Mouse (Mus musculus) liver, embryonic 14.5 days (tissue): ENCODE results near the gene Pabpc4. TPM values are rescaled to one million over a fixed set of nuclear protein-coding genes. Genes with fewer than 3 reads are reported as not detected.
A peak's percentile ranks its signal among the peaks of the same experiment; 100 is the strongest.
"Not testable (repeated sequence)": the region's sequence is repeated elsewhere in the genome, so short reads cannot be mapped to it uniquely, and the experiment has no call there.

Experiments used
- ATAC-seq: fragments of 200-750 bp; cut with Nextera tagmentation; 2 replicates; pipeline ENCODE4 v1.8.0; 2017; ENCODE audit warnings: moderate number of reproducible peaks, mild to moderate bottlenecking, moderate library complexity; ENCODE audit not compliant: insufficient read depth
- DNase-seq, 3 experiments: peaks; one replicate each; pipeline ENCODE4 v3.0.0-alpha.2; 2012 to 2013; ENCODE audit warnings: low read depth in 3 of 3, low spot score in 3 of 3
- H3K27ac ChIP-seq: fragments of 300-500 bp; sonication (generic); 2 replicates; pipeline ENCODE4 v1.5.1; 2014; ENCODE audit warnings: moderate library complexity, mild to moderate bottlenecking, control low read depth, inconsistent platforms
- H3K27me3 ChIP-seq: fragments of 300-500 bp; sonication (generic); 2 replicates; pipeline ENCODE4 v1.6.1; 2014; ENCODE audit warnings: mild to moderate bottlenecking, low read length, moderate library complexity; ENCODE audit not compliant: control insufficient read depth, insufficient read depth
- H3K36me3 ChIP-seq: fragments of 300-500 bp; sonication (generic); replicated peaks from 2 replicates; pipeline ENCODE4 v1.6.1; 2014; ENCODE audit warnings: low read depth; ENCODE audit not compliant: control insufficient read depth, insufficient read depth
- H3K4me1 ChIP-seq, 2 experiments: fragments of 200-500 bp in 1 of 2; fragments of 300-500 bp in 1 of 2; sonication (generic) in 1 of 2; replicated peaks; 2 replicates each; pipeline ENCODE4 v1.6.1; 2012 to 2014; ENCODE audit warnings: antibody characterized with exemption in 1 of 2, inconsistent platforms in 1 of 2, low read length in 1 of 2; ENCODE audit not compliant: control insufficient read depth in 2 of 2, insufficient read depth in 2 of 2
- H3K4me2 ChIP-seq: fragments of 300-500 bp; sonication (generic); 2 replicates; pipeline ENCODE4 v1.6.1; 2014; ENCODE audit warnings: low read depth, mild to moderate bottlenecking, control low read depth, moderate library complexity
- H3K4me3 ChIP-seq, 2 experiments: fragments of 200-500 bp in 1 of 2; fragments of 300-500 bp in 1 of 2; sonication (generic) in 1 of 2; 2 replicates each; pipeline ENCODE4 v1.5.1; 2012 to 2014; ENCODE audit warnings: low read depth in 2 of 2, low read length in 2 of 2, mild to moderate bottlenecking in 2 of 2, control low read depth in 1 of 2, inconsistent platforms in 1 of 2, moderate library complexity in 1 of 2; ENCODE audit not compliant: insufficient read depth in 1 of 2
- H3K9ac ChIP-seq: fragments of 300-500 bp; sonication (generic); replicated peaks from 2 replicates; pipeline ENCODE4 v1.6.1; 2014; ENCODE audit warnings: mild to moderate bottlenecking, control low read depth, moderate library complexity
- H3K9me3 ChIP-seq: fragments of 300-500 bp; sonication (generic); 2 replicates; pipeline ENCODE4 v1.6.1; 2016; ENCODE audit warnings: low read length, mixed read lengths; ENCODE audit not compliant: control insufficient read depth
- CTCF ChIP-seq: IDR thresholded peaks from 2 replicates; pipeline ENCODE4 v1.5.1; 2016; ENCODE audit warnings: antibody characterized with exemption, low read depth, control low read depth
- EP300 ChIP-seq: IDR thresholded peaks from 2 replicates; pipeline ENCODE4 v1.6.1; 2016; ENCODE audit warnings: antibody characterized with exemption, low read depth
- WGBS: fragments of 180-500 bp; shearing (Covaris S2); extraction: QIAGEN DNeasy Blood & Tissue Kit; methylation state at CpG from one replicate; pipeline ENCODE4 v1.1.7; 2014; ENCODE audit not compliant: insufficient replicate concordance; 5-methylcytosine and 5-hydroxymethylcytosine counted together
- polyA plus RNA-seq, 2 experiments: library from polyadenylated mRNA; depleted of rRNA in 1 of 2; stranded (reverse) in 1 of 2; unstranded in 1 of 2; fragments of >200 nt; fragmentation: Nextera tagmentation in 1 of 2; extraction: Ambion mirVana in 1 of 2; gene quantifications; 2 replicates each; pipeline versions ENCODE4 v1.2.1 to v1.2.3; 2012 to 2014

Gene Pabpc4
- polyA plus RNA-seq, 2 experiments = 101 to 209 TPM

GRCm38 (mm10) chr4:123271063-123271462 is 8.9 kb downstream of the Pabpc4 start:
- H3K9ac ChIP-seq = no peak overlapping the region
- H3K27ac ChIP-seq = no peak overlapping the region
- TF ChIP-seq CTCF (peak; percentile 60), EP300 (no peak)
- DNase-seq (no peak), ATAC-seq (no peak)
- H3K9me3 ChIP-seq = no peaks in the 10 kb centered on the region
- H3K27me3 ChIP-seq = no peaks in the 10 kb centered on the region
- no peak overlapping the region for H3K4me2 ChIP-seq
- H3K4me3 ChIP-seq = no peak overlapping the region
- no peaks in the 10 kb centered on the region for H3K4me1 ChIP-seq
- 62% methylated on average over 3 of the region's 3 CpGs for WGBS
- H3K36me3 ChIP-seq = no peaks in the 10 kb centered on the region

- DNase-seq = no peak
- Histone ChIP-seq H3K9me3 (no peaks in the 10 kb centered on the region), H3K27ac (no peak overlapping the region), H3K36me3 (peaks cover 15% of the 10 kb centered on the region), H3K4me2 (no peak overlapping the region; the same call in 1 of the 2 replicates), H3K4me1 (peaks cover 10 to 13% of the 10 kb centered on the region in 2 experiments), H3K9ac (no peak overlapping the region), H3K27me3 (no peaks in the 10 kb centered on the region), H3K4me3 (no peak overlapping the region)
- ATAC-seq = no peak
- WGBS = 32% methylated on average over 3 of the region's 3 CpGs
- no peak for TF ChIP-seq CTCF
- no peak for TF ChIP-seq EP300
Observed at GRCm38 (mm10) chr4:123280117-123280516, 18.0 kb downstream of the Pabpc4 start.

- Histone ChIP-seq H3K4me3 (peak overlapping the region; percentile 98 to 99; a peak in 3 of 4 replicates), H3K36me3 (peaks cover 39% of the 10 kb centered on the region), H3K27ac (peak overlapping the region; percentile 17; the same call in 1 of the 2 replicates), H3K4me2 (no peak overlapping the region; the same call in 1 of the 2 replicates), H3K9me3 (no peaks in the 10 kb centered on the region), H3K4me1 (peaks cover 17 to 24% of the 10 kb centered on the region in 2 experiments), H3K9ac (peak overlapping the region; percentile 99), H3K27me3 (no peaks in the 10 kb centered on the region)
- WGBS = under 1% methylated on average over 25 of the region's 25 CpGs
- ATAC-seq (peak; percentile 85), DNase-seq (peak; percentile 89 to 91 (median 90))
- TF ChIP-seq CTCF = peak; percentile 96
- TF ChIP-seq EP300 = no peak; the same call in 1 of the 2 replicates
Observed at GRCm38 (mm10) chr4:123282500-123282899, 20.3 kb downstream of the Pabpc4 start.

- Histone ChIP-seq H3K36me3 (peaks cover 45% of the 10 kb centered on the region), H3K4me1 (peaks cover 19 to 28% of the 10 kb centered on the region in 2 experiments), H3K27ac (peak overlapping the region; percentile 68), H3K4me2 (peak overlapping the region; percentile 71), H3K4me3 (peak overlapping the region; percentile 98 to 99), H3K9ac (peak overlapping the region; percentile 99)
- DNase-seq, H3K27me3 ChIP-seq, H3K9me3 ChIP-seq: not testable (repeated sequence)
- WGBS = under 1% methylated on average over 44 of the region's 55 CpGs
- peak; percentile 44; the same call in 1 of the 2 replicates for ATAC-seq
Observed at GRCm38 (mm10) chr4:123282915-123283674, 20.9 kb downstream of the Pabpc4 start.

- peaks cover 19 to 30% of the 10 kb centered on the region in 2 experiments for H3K4me1 ChIP-seq
- H3K9me3 ChIP-seq, H3K27me3 ChIP-seq, ATAC-seq, DNase-seq: not testable (repeated sequence)
- H3K4me3 ChIP-seq = peak overlapping the region; percentile 98 to 99
- under 1% methylated on average over 14 of the region's 15 CpGs for WGBS
- H3K4me2 ChIP-seq = peak overlapping the region; percentile 71
- H3K9ac ChIP-seq = peak overlapping the region; percentile 99
- peak overlapping the region; percentile 96 for H3K27ac ChIP-seq
- H3K36me3 ChIP-seq = peaks cover 51% of the 10 kb centered on the region
Observed at GRCm38 (mm10) chr4:123283675-123284064, 21.5 kb downstream of the Pabpc4 start.
